ENCODE assay signal across 8 mouse cellular contexts in genomic region chr12:54192305-54192661, GRCm38 (mm10). TPM values are rescaled to one million over a fixed set of nuclear protein-coding genes. Genes with fewer than 3 reads are reported as not detected.
DNase-seq lines count a peak whose midpoint lies in the region; ATAC-seq and TF ChIP-seq lines count a peak whose summit lies in the region.

No protein-coding gene starts in this region.

- peak overlapping the region; percentile 99 for H3K27ac ChIP-seq in heart, embryonic 16.5 days (ENCODE audit: low read length)
- H3K27ac ChIP-seq in embryonic facial prominence, embryonic 13.5 days: peak overlapping the region; percentile 90
- peak overlapping the region; percentile 80 for H3K27ac ChIP-seq in intestine, postnatal 0 days (ENCODE audit: low read depth, low read length)
- H3K27ac ChIP-seq in midbrain, embryonic 16.5 days (ENCODE audit: low read length): peak overlapping the region; percentile 64

- 0 out of 2 replicates have a peak, but pooled peaks have one; percentile 0 for TF ChIP-seq CTCF in intestine, postnatal 0 days (IDR thresholded peaks at IDR 0.05; ENCODE audit: low read depth)

- DNase-seq in heart, adult 18-20 months: no peak
- no peak for DNase-seq in spleen, postnatal 4 days (ENCODE audit: low spot score in 2 of 2)
- no peak for DNase-seq in spleen, postnatal 10 days (ENCODE audit: low spot score in 2 of 2)

- H3K4me2 ChIP-seq in heart, embryonic 16.5 days (ENCODE audit: low read depth, low read length): peak overlapping the region; percentile 64
- peak overlapping the region; percentile 59 for H3K4me2 ChIP-seq in embryonic facial prominence, embryonic 13.5 days
- peak overlapping the region; percentile 66 for H3K4me2 ChIP-seq in intestine, postnatal 0 days (replicated peaks; ENCODE audit: low read depth)
- peak overlapping the region; percentile 72 for H3K4me2 ChIP-seq in midbrain, embryonic 16.5 days (ENCODE audit: low read length)

- no peaks in the 10 kb centered on the region; the same call in 1 of the 2 replicates for H3K9me3 ChIP-seq in heart, embryonic 16.5 days (replicated peaks; ENCODE audit: control insufficient read depth, low read length)
- 0 out of 2 replicates have a peak, but pooled peaks cover 4% of the 10 kb centered on the region for H3K9me3 ChIP-seq in embryonic facial prominence, embryonic 13.5 days
- H3K9me3 ChIP-seq in intestine, postnatal 0 days (ENCODE audit: control insufficient read depth): no peaks in the 10 kb centered on the region
- no peaks in the 10 kb centered on the region for H3K9me3 ChIP-seq in midbrain, embryonic 16.5 days (replicated peaks; ENCODE audit: control insufficient read depth, low read length, poor library complexity, severe bottlenecking)

- peak; percentile 4 for ATAC-seq in heart, embryonic 16.5 days (replicated peaks; ENCODE audit: extremely low read depth, insufficient read depth, low FRiP score)
- ATAC-seq in embryonic facial prominence, embryonic 13.5 days (ENCODE audit: insufficient number of reproducible peaks, insufficient read depth, low FRiP score, low TSS enrichment, low read depth): peak; percentile 22; the same call in 1 of the 2 replicates
- no peak; the same call in 1 of the 2 replicates for ATAC-seq in intestine, postnatal 0 days
- no peak; the same call in none of the 2 replicates for ATAC-seq in midbrain, embryonic 16.5 days
- ATAC-seq in monocyte, adult 5-6 weeks (replicated peaks; ENCODE audit: insufficient number of reproducible peaks, low FRiP score, low TSS enrichment, poor library complexity, severe bottlenecking): no peak

- no peaks in the 10 kb centered on the region for H3K36me3 ChIP-seq in heart, embryonic 16.5 days (ENCODE audit: control insufficient read depth, insufficient read depth)
- no peaks in the 10 kb centered on the region for H3K36me3 ChIP-seq in embryonic facial prominence, embryonic 13.5 days
- H3K36me3 ChIP-seq in intestine, postnatal 0 days (ENCODE audit: control insufficient read depth, insufficient read depth): no peaks in the 10 kb centered on the region
- H3K36me3 ChIP-seq in midbrain, embryonic 16.5 days (ENCODE audit: control insufficient read depth, insufficient read depth, low read length): no peaks in the 10 kb centered on the region

- H3K4me3 ChIP-seq in heart, embryonic 16.5 days (ENCODE audit: low read length): peak overlapping the region; percentile 37
- H3K4me3 ChIP-seq in embryonic facial prominence, embryonic 13.5 days: peak overlapping the region; percentile 30
- H3K4me3 ChIP-seq in intestine, postnatal 0 days (ENCODE audit: low read depth, low read length): peak overlapping the region; percentile 29
- H3K4me3 ChIP-seq in midbrain, embryonic 16.5 days (ENCODE audit: low read depth, low read length): peak overlapping the region; percentile 32

- H3K9ac ChIP-seq in heart, embryonic 16.5 days (ENCODE audit: low read length): peak overlapping the region; percentile 77
- H3K9ac ChIP-seq in embryonic facial prominence, embryonic 13.5 days: no peak overlapping the region; the same call in 1 of the 2 replicates
- peak overlapping the region; percentile 41 for H3K9ac ChIP-seq in intestine, postnatal 0 days (ENCODE audit: low read depth, low read length)
- peak overlapping the region; percentile 55 for H3K9ac ChIP-seq in midbrain, embryonic 16.5 days (ENCODE audit: low read depth, low read length)

- H3K4me1 ChIP-seq in heart, embryonic 16.5 days (ENCODE audit: control insufficient read depth, insufficient read depth, low read length): peaks cover 70% of the 10 kb centered on the region
- H3K4me1 ChIP-seq in embryonic facial prominence, embryonic 13.5 days: peaks cover 71% of the 10 kb centered on the region
- H3K4me1 ChIP-seq in intestine, postnatal 0 days (replicated peaks; ENCODE audit: control insufficient read depth, insufficient read depth, low read length): peaks cover 9% of the 10 kb centered on the region
- peaks cover 17% of the 10 kb centered on the region for H3K4me1 ChIP-seq in midbrain, embryonic 16.5 days (ENCODE audit: control insufficient read depth, insufficient read depth, low read length)

- no peaks in the 10 kb centered on the region for H3K27me3 ChIP-seq in heart, embryonic 16.5 days (ENCODE audit: control insufficient read depth, insufficient read depth, low read length)
- 0 out of 2 replicates have a peak, but pooled peaks cover 3% of the 10 kb centered on the region for H3K27me3 ChIP-seq in embryonic facial prominence, embryonic 13.5 days
- no peaks in the 10 kb centered on the region for H3K27me3 ChIP-seq in intestine, postnatal 0 days (replicated peaks; ENCODE audit: control insufficient read depth, insufficient read depth, low read length)
- no peaks in the 10 kb centered on the region; the same call in 1 of the 2 replicates for H3K27me3 ChIP-seq in midbrain, embryonic 16.5 days (ENCODE audit: control insufficient read depth, insufficient read depth, low read depth, low read length)

- WGBS in heart, embryonic 16.5 days: 4% methylated on average over 5 of the region's 5 CpGs
- 3% methylated on average over 5 of the region's 5 CpGs for WGBS in embryonic facial prominence, embryonic 13.5 days
- WGBS in intestine, postnatal 0 days: under 1% methylated on average over 5 of the region's 5 CpGs
- WGBS in midbrain, embryonic 16.5 days: 3% methylated on average over 5 of the region's 5 CpGs

RNA-seq across cellular contexts. Expression of gene Egln3, which starts 11.4 kb away (rescaled TPM):
- 30.5 and 31.4 TPM in 2 replicates for polyA plus RNA-seq in heart, embryonic 16.5 days (2015; fragmentation: Nextera tagmentation; extraction: Ambion mirVana)
- total RNA-seq in heart, adult 18-20 months (2021): 10 to 100 TPM; 63.6 to 77.8 TPM
- 6.7 and 7.0 TPM in 2 replicates for polyA plus RNA-seq in embryonic facial prominence, embryonic 13.5 days (2015; fragmentation: Nextera tagmentation; extraction: Ambion mirVana)
- 39.2 and 41.9 TPM in 2 replicates for polyA plus RNA-seq in intestine, postnatal 0 days (2015; fragmentation: Nextera tagmentation; extraction: Ambion mirVana)
- polyA plus RNA-seq in midbrain, embryonic 16.5 days (2015; fragmentation: Nextera tagmentation; extraction: Ambion mirVana): 3.4 and 5.7 TPM in 2 replicates
- 1.8 to 4.0 TPM (median 3.6 TPM) in 3 replicates for total RNA-seq in monocyte, adult 5-6 weeks (2017)

Comparison
In these comparisons a context has a peak if more than half of its experiments do, and no peak if none do; other contexts are left out.
1. ATAC-seq: peak in heart, embryonic 16.5 days (single experiment) and embryonic facial prominence, embryonic 13.5 days (single experiment); none in intestine, postnatal 0 days (single experiment), midbrain, embryonic 16.5 days (single experiment) and monocyte, adult 5-6 weeks (single experiment).
2. Peak in every context shown above with its lines, with median percentiles within 50 percentile points of each other: H3K27ac ChIP-seq, H3K4me2 ChIP-seq and H3K4me3 ChIP-seq.